Mouse (Mus musculus): ENCODE measurements around the gene Ube3b. TPM values are rescaled to one million over a fixed set of nuclear protein-coding genes. Genes with fewer than 3 reads are reported as not detected.

Gene Ube3b
- 36.4 and 43.5 TPM in 2 replicates for polyA plus RNA-seq (2015; fragmentation: Nextera tagmentation; extraction: Ambion mirVana)

- peaks cover 48% of the 10 kb centered on the region for H3K4me1 ChIP-seq (ENCODE audit: control insufficient read depth, insufficient read depth, low read length)
- peak within 1 kb of the TSS; percentile 92 for H3K27ac ChIP-seq (ENCODE audit: low read length)
- H3K9me3 ChIP-seq (ENCODE audit: control insufficient read depth, low read length): no peaks in the 10 kb centered on the region
- peak; percentile 92 for ATAC-seq
- H3K4me2 ChIP-seq (ENCODE audit: low read depth, low read length): peak within 1 kb of the TSS; percentile 85
- peak within 1 kb of the TSS; percentile 90 for H3K4me3 ChIP-seq (ENCODE audit: low read length)
- under 1% methylated on average over 73 of the region's 74 CpGs for WGBS
- peak within 1 kb of the TSS; percentile 98 for H3K9ac ChIP-seq (ENCODE audit: low read depth, low read length)
- H3K27me3 ChIP-seq (replicated peaks; ENCODE audit: control insufficient read depth, insufficient read depth, low read length): no peaks in the 10 kb centered on the region
- no peaks in the 10 kb centered on the region for H3K36me3 ChIP-seq (ENCODE audit: control insufficient read depth, insufficient read depth, low read length)
Observed at GRCm38 (mm10) chr5:114380209-114381012, at the start of gene Ube3b, which contains the start of gene Kctd10. Gene Ube3b, plus strand, starts transcription at chr5:114380607. Gene Kctd10, minus strand, starts transcription at chr5:114380508.

GRCm38 (mm10) chr5:114342996-114343395 lies 37.4 kb upstream of the Ube3b start:
- WGBS: 63% methylated on average over 5 of the region's 5 CpGs
- H3K4me2 ChIP-seq (ENCODE audit: low read depth, low read length): no peak overlapping the region
- H3K36me3 ChIP-seq (ENCODE audit: control insufficient read depth, insufficient read depth, low read length): no peaks in the 10 kb centered on the region
- H3K9ac ChIP-seq (ENCODE audit: low read depth, low read length): no peak overlapping the region
- no peak overlapping the region for H3K4me3 ChIP-seq (ENCODE audit: low read length)
- H3K4me1 ChIP-seq (ENCODE audit: control insufficient read depth, insufficient read depth, low read length): no peaks in the 10 kb centered on the region
- no peaks in the 10 kb centered on the region for H3K9me3 ChIP-seq (ENCODE audit: control insufficient read depth, low read length)
- ATAC-seq: peak; percentile 75
- H3K27ac ChIP-seq (ENCODE audit: low read length): no peak overlapping the region
- H3K27me3 ChIP-seq (replicated peaks; ENCODE audit: control insufficient read depth, insufficient read depth, low read length): no peaks in the 10 kb centered on the region

GRCm38 (mm10) chr5:114343612-114344011 lies 36.8 kb upstream of the Ube3b start:
- Histone ChIP-seq H3K9ac (ENCODE audit: low read depth, low read length) (no peak overlapping the region), H3K9me3 (ENCODE audit: control insufficient read depth, low read length) (no peaks in the 10 kb centered on the region), H3K4me3 (ENCODE audit: low read length) (no peak overlapping the region), H3K4me1 (ENCODE audit: control insufficient read depth, insufficient read depth, low read length) (no peaks in the 10 kb centered on the region), H3K4me2 (ENCODE audit: low read depth, low read length) (no peak overlapping the region), H3K36me3 (ENCODE audit: control insufficient read depth, insufficient read depth, low read length) (no peaks in the 10 kb centered on the region), H3K27ac (ENCODE audit: low read length) (no peak overlapping the region), H3K27me3 (replicated peaks; ENCODE audit: control insufficient read depth, insufficient read depth, low read length) (no peaks in the 10 kb centered on the region)
- 83% methylated on average over 7 of the region's 7 CpGs for WGBS
- no peak for ATAC-seq

- H3K9me3 ChIP-seq (ENCODE audit: control insufficient read depth, low read length): no peaks in the 10 kb centered on the region
- no peak overlapping the region for H3K9ac ChIP-seq (ENCODE audit: low read depth, low read length)
- peak; percentile 76 for ATAC-seq
- no peak overlapping the region for H3K4me2 ChIP-seq (ENCODE audit: low read depth, low read length)
- no peaks in the 10 kb centered on the region for H3K36me3 ChIP-seq (ENCODE audit: control insufficient read depth, insufficient read depth, low read length)
- H3K4me3 ChIP-seq (ENCODE audit: low read length): no peak overlapping the region
- H3K27ac ChIP-seq (ENCODE audit: low read length): no peak overlapping the region
- no peaks in the 10 kb centered on the region for H3K27me3 ChIP-seq (replicated peaks; ENCODE audit: control insufficient read depth, insufficient read depth, low read length)
- WGBS: 51% methylated on average over 3 of the region's 3 CpGs
- no peaks in the 10 kb centered on the region for H3K4me1 ChIP-seq (ENCODE audit: control insufficient read depth, insufficient read depth, low read length)
Observed at GRCm38 (mm10) chr5:114345538-114345937, 34.9 kb upstream of the Ube3b start.

DNA sequence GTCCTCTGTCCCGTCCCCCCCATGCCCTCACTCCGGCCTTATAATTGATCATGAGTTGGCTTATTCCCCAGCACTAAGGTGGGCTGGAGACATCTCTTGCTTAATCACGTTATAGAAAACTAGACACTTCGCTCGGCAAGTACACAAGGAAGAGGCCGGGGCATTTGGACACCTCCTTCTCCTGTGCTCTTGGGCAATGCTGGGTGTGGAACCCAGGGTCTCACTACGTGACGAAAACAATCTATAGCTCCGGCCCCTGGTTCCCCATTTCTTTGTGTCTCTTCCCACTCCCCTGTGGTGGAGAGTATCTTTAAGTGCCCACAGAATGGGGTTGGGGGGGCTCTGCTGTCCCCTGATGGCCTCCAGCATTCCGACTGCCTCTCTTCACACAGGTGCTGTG lies 33.4 kb upstream of the Ube3b start:
- H3K9ac ChIP-seq (ENCODE audit: low read depth, low read length): no peak overlapping the region
- no peaks in the 10 kb centered on the region for H3K9me3 ChIP-seq (ENCODE audit: control insufficient read depth, low read length)
- no peak overlapping the region for H3K4me2 ChIP-seq (ENCODE audit: low read depth, low read length)
- 83% methylated on average over 10 of the region's 10 CpGs for WGBS
- H3K27me3 ChIP-seq (replicated peaks; ENCODE audit: control insufficient read depth, insufficient read depth, low read length): no peaks in the 10 kb centered on the region
- H3K4me1 ChIP-seq (ENCODE audit: control insufficient read depth, insufficient read depth, low read length): no peaks in the 10 kb centered on the region
- no peak overlapping the region for H3K4me3 ChIP-seq (ENCODE audit: low read length)
- ATAC-seq: no peak
- H3K36me3 ChIP-seq (ENCODE audit: control insufficient read depth, insufficient read depth, low read length): no peaks in the 10 kb centered on the region
- no peak overlapping the region for H3K27ac ChIP-seq (ENCODE audit: low read length)

- no peaks in the 10 kb centered on the region for H3K36me3 ChIP-seq (ENCODE audit: control insufficient read depth, insufficient read depth, low read length)
- H3K27me3 ChIP-seq (replicated peaks; ENCODE audit: control insufficient read depth, insufficient read depth, low read length): no peaks in the 10 kb centered on the region
- H3K4me1 ChIP-seq (ENCODE audit: control insufficient read depth, insufficient read depth, low read length): peaks cover 4% of the 10 kb centered on the region; the same call in 1 of the 2 replicates
- no peak overlapping the region for H3K4me2 ChIP-seq (ENCODE audit: low read depth, low read length)
- H3K9me3 ChIP-seq (ENCODE audit: control insufficient read depth, low read length): no peaks in the 10 kb centered on the region
- H3K9ac ChIP-seq (ENCODE audit: low read depth, low read length): no peak overlapping the region
- no peak for ATAC-seq
- no peak overlapping the region for H3K4me3 ChIP-seq (ENCODE audit: low read length)
- no peak overlapping the region for H3K27ac ChIP-seq (ENCODE audit: low read length)
- 62% methylated on average over 10 of the region's 10 CpGs for WGBS
Observed at GRCm38 (mm10) chr5:114351490-114351889, 28.9 kb upstream of the Ube3b start.

DNA sequence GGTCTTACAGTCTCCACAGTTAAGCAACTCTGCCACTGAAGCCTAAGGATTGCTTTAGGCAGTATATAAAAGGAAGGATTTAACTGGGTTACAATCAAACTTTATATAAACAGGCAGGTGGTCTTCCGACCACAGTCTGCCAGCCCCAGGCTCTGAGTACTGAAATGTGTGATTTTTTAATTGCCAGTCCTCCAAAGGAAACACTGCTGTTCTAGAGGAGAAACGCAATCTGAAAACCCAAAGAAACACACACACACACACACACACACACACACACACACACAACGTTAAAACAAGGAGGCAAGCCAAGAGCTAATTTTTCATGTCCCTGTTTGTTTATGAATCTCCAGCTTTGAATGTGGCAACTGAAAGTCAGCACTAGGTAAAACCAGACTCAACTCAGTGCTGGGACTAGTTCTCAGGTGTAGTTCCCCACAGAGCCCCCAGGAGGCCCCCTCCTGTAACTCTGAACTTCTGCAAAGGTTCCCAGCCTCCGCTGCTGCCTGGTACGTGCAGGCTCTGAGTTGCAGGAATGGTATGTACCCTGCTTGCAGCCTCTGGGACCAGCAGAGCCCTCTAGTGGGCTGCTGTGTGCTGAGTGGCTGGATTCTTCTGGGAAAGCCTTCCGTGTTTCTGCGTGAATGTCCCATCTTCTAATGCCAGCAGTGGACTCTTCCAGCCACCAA lies 24.0 kb upstream of the Ube3b start:
- Histone ChIP-seq H3K4me1 (ENCODE audit: control insufficient read depth, insufficient read depth, low read length) (peaks cover 17% of the 10 kb centered on the region), H3K9ac (ENCODE audit: low read depth, low read length) (peak overlapping the region; percentile 40), H3K4me3 (ENCODE audit: low read length) (peak overlapping the region; percentile 29), H3K27me3 (replicated peaks; ENCODE audit: control insufficient read depth, insufficient read depth, low read length) (no peaks in the 10 kb centered on the region), H3K36me3 (ENCODE audit: control insufficient read depth, insufficient read depth, low read length) (no peaks in the 10 kb centered on the region), H3K27ac (ENCODE audit: low read length) (peak overlapping the region; percentile 90), H3K9me3 (ENCODE audit: control insufficient read depth, low read length) (no peaks in the 10 kb centered on the region), H3K4me2 (ENCODE audit: low read depth, low read length) (peak overlapping the region; percentile 49)
- ATAC-seq: peak; percentile 92
- 14% methylated on average over 7 of the region's 7 CpGs for WGBS

GRCm38 (mm10) chr5:114356936-114357751 lies 23.3 kb upstream of the Ube3b start:
- Histone ChIP-seq H3K27me3 (replicated peaks; ENCODE audit: control insufficient read depth, insufficient read depth, low read length) (no peaks in the 10 kb centered on the region), H3K36me3 (ENCODE audit: control insufficient read depth, insufficient read depth, low read length) (no peaks in the 10 kb centered on the region), H3K4me1 (ENCODE audit: control insufficient read depth, insufficient read depth, low read length) (peaks cover 17% of the 10 kb centered on the region), H3K9ac (ENCODE audit: low read depth, low read length) (peak overlapping the region; percentile 40), H3K4me2 (ENCODE audit: low read depth, low read length) (peak overlapping the region; percentile 49), H3K9me3 (ENCODE audit: control insufficient read depth, low read length) (no peaks in the 10 kb centered on the region), H3K4me3 (ENCODE audit: low read length) (peak overlapping the region; percentile 29), H3K27ac (ENCODE audit: low read length) (peak overlapping the region; percentile 90)
- peak; percentile 87 for ATAC-seq
- 31% methylated on average over 23 of the region's 23 CpGs for WGBS

DNA sequence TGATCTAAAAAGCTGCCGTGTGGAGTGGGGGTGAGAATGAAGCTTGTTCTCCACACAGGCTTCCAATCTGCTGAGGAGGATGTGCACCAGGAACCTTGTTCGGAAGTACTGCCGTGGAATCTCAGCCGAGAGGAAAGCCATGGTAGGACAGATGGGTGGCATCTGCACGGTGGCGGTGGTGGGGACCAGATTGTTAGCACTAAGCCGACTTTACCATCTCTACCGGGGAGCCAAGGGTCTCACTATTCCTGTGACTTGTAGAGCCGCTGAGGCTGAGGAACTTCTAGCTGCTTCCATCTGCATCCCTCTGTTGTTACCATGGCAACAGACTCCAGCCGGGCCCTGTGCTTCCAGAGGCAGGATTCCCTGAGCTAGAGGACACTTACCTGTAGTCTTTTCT lies 21.6 kb upstream of the Ube3b start:
- Histone ChIP-seq H3K27me3 (replicated peaks; ENCODE audit: control insufficient read depth, insufficient read depth, low read length) (no peaks in the 10 kb centered on the region), H3K27ac (ENCODE audit: low read length) (peak overlapping the region; percentile 53; the same call in 1 of the 2 replicates), H3K4me3 (ENCODE audit: low read length) (no peak overlapping the region), H3K4me2 (ENCODE audit: low read depth, low read length) (no peak overlapping the region), H3K9ac (ENCODE audit: low read depth, low read length) (no peak overlapping the region), H3K9me3 (ENCODE audit: control insufficient read depth, low read length) (no peaks in the 10 kb centered on the region), H3K4me1 (ENCODE audit: control insufficient read depth, insufficient read depth, low read length) (peaks cover 21% of the 10 kb centered on the region), H3K36me3 (ENCODE audit: control insufficient read depth, insufficient read depth, low read length) (peaks cover 13% of the 10 kb centered on the region)
- WGBS: 76% methylated on average over 10 of the region's 10 CpGs
- no peak for ATAC-seq

All from intestine, embryonic 16.5 days (tissue).